Mouse (Mus musculus): ENCODE measurements at regions not wholly inside any gene's neighbourhood (a gene's known extent, or its start where the extent isn't known, plus 50 kb on each side); places are given as distances from the start of the nearest gene placed in this dataset.

- Histone ChIP-seq H3K27me3 (ENCODE audit: insufficient read depth, low read length) (no peaks in the 10 kb centered on the region), H3K36me3 (ENCODE audit: insufficient read depth, low read length) (no peaks in the 10 kb centered on the region)
- ATAC-seq (ENCODE audit: low FRiP score, low TSS enrichment), result no peak
These were observed 87.6 kb downstream of the Rpl10-ps3 start for GRCm38 (mm10) chr9:50257162-50257561.

GRCm38 (mm10) chr9:50244982-50245671, 99.6 kb downstream of the Rpl10-ps3 start:
- Histone ChIP-seq H3K4me2 (replicated peaks; ENCODE audit: low read depth, low read length) (no peak overlapping the region), H3K36me3 (ENCODE audit: insufficient read depth, low read length) (no peaks in the 10 kb centered on the region), H3K4me1 (ENCODE audit: insufficient read depth, low read length) (no peaks in the 10 kb centered on the region), H3K27me3 (ENCODE audit: insufficient read depth, low read length) (no peaks in the 10 kb centered on the region), H3K4me3 (ENCODE audit: low read length) (no peak overlapping the region), H3K27ac (ENCODE audit: low read length) (no peak overlapping the region), H3K9ac (replicated peaks; ENCODE audit: low read length) (no peak overlapping the region), H3K9me3 (ENCODE audit: low read length) (no peaks in the 10 kb centered on the region)
- 54% methylated on average over 5 of the region's 5 CpGs for WGBS
- no peak for ATAC-seq (ENCODE audit: low FRiP score, low TSS enrichment)

More at GRCm38 (mm10) chr9:50257162-50257561, 87.6 kb downstream of the Rpl10-ps3 start:
- H3K4me2 ChIP-seq (replicated peaks; ENCODE audit: low read depth, low read length), result no peak overlapping the region
- H3K4me3 ChIP-seq (ENCODE audit: low read length), result no peak overlapping the region
- no peak overlapping the region for H3K27ac ChIP-seq (ENCODE audit: low read length)
- H3K9me3 ChIP-seq (ENCODE audit: low read length), result no peaks in the 10 kb centered on the region
- WGBS, result 67% methylated on average over 3 of the region's 3 CpGs
- H3K4me1 ChIP-seq (ENCODE audit: insufficient read depth, low read length), result no peaks in the 10 kb centered on the region
- no peak overlapping the region for H3K9ac ChIP-seq (replicated peaks; ENCODE audit: low read length)

GRCm38 (mm10) chr9:50240923-50241322, 103.8 kb downstream of the Rpl10-ps3 start:
- Histone ChIP-seq H3K4me2 (replicated peaks; ENCODE audit: low read depth, low read length) (no peak overlapping the region), H3K27me3 (ENCODE audit: insufficient read depth, low read length) (no peaks in the 10 kb centered on the region), H3K9me3 (ENCODE audit: low read length) (no peaks in the 10 kb centered on the region), H3K4me1 (ENCODE audit: insufficient read depth, low read length) (no peaks in the 10 kb centered on the region), H3K27ac (ENCODE audit: low read length) (no peak overlapping the region), H3K4me3 (ENCODE audit: low read length) (no peak overlapping the region), H3K36me3 (ENCODE audit: insufficient read depth, low read length) (no peaks in the 10 kb centered on the region), H3K9ac (replicated peaks; ENCODE audit: low read length) (no peak overlapping the region)
- 52% methylated on average over 8 of the region's 8 CpGs for WGBS
- no peak for ATAC-seq (ENCODE audit: low FRiP score, low TSS enrichment)

- no peak for ATAC-seq (ENCODE audit: low FRiP score, low TSS enrichment)
- Histone ChIP-seq H3K9ac (replicated peaks; ENCODE audit: low read length) (no peak overlapping the region), H3K27ac (ENCODE audit: low read length) (no peak overlapping the region), H3K4me3 (ENCODE audit: low read length) (no peak overlapping the region), H3K4me2 (replicated peaks; ENCODE audit: low read depth, low read length) (no peak overlapping the region), H3K4me1 (ENCODE audit: insufficient read depth, low read length) (no peaks in the 10 kb centered on the region), H3K36me3 (ENCODE audit: insufficient read depth, low read length) (no peaks in the 10 kb centered on the region), H3K27me3 (ENCODE audit: insufficient read depth, low read length) (no peaks in the 10 kb centered on the region), H3K9me3 (ENCODE audit: low read length) (no peaks in the 10 kb centered on the region)
- 65% methylated on average over 1 of the region's 1 CpGs for WGBS
These were observed 108.9 kb downstream of the Rpl10-ps3 start for GRCm38 (mm10) chr9:50235908-50236307.

- Histone ChIP-seq H3K27me3 (ENCODE audit: insufficient read depth, low read length) (no peaks in the 10 kb centered on the region), H3K4me3 (ENCODE audit: low read length) (no peak overlapping the region), H3K27ac (ENCODE audit: low read length) (no peak overlapping the region), H3K36me3 (ENCODE audit: insufficient read depth, low read length) (no peaks in the 10 kb centered on the region), H3K4me2 (replicated peaks; ENCODE audit: low read depth, low read length) (no peak overlapping the region), H3K9me3 (ENCODE audit: low read length) (no peaks in the 10 kb centered on the region), H3K9ac (replicated peaks; ENCODE audit: low read length) (no peak overlapping the region), H3K4me1 (ENCODE audit: insufficient read depth, low read length) (no peaks in the 10 kb centered on the region)
- WGBS, result 89% methylated on average over 6 of the region's 6 CpGs
- no peak for ATAC-seq (ENCODE audit: low FRiP score, low TSS enrichment)
These were observed 110.1 kb downstream of the Rpl10-ps3 start for GRCm38 (mm10) chr9:50234655-50235054.

- Histone ChIP-seq H3K36me3 (ENCODE audit: insufficient read depth, low read length) (no peaks in the 10 kb centered on the region), H3K4me3 (ENCODE audit: low read length) (no peak overlapping the region), H3K9ac (replicated peaks; ENCODE audit: low read length) (no peak overlapping the region), H3K4me2 (replicated peaks; ENCODE audit: low read depth, low read length) (no peak overlapping the region), H3K4me1 (ENCODE audit: insufficient read depth, low read length) (no peaks in the 10 kb centered on the region), H3K9me3 (ENCODE audit: low read length) (no peaks in the 10 kb centered on the region), H3K27ac (ENCODE audit: low read length) (no peak overlapping the region), H3K27me3 (ENCODE audit: insufficient read depth, low read length) (no peaks in the 10 kb centered on the region)
- ATAC-seq (ENCODE audit: low FRiP score, low TSS enrichment), result no peak
- 86% methylated on average over 4 of the region's 4 CpGs for WGBS
These were observed 111.7 kb downstream of the Rpl10-ps3 start for GRCm38 (mm10) chr9:50232958-50233510.

- H3K9ac ChIP-seq (replicated peaks; ENCODE audit: low read length), result no peak overlapping the region
- no peaks in the 10 kb centered on the region for H3K27me3 ChIP-seq (ENCODE audit: insufficient read depth, low read length)
- H3K36me3 ChIP-seq (ENCODE audit: insufficient read depth, low read length), result no peaks in the 10 kb centered on the region
- no peak overlapping the region for H3K4me2 ChIP-seq (replicated peaks; ENCODE audit: low read depth, low read length)
- ATAC-seq (ENCODE audit: low FRiP score, low TSS enrichment), result no peak
- no peaks in the 10 kb centered on the region for H3K4me1 ChIP-seq (ENCODE audit: insufficient read depth, low read length)
- H3K27ac ChIP-seq (ENCODE audit: low read length), result no peak overlapping the region
- 33% methylated on average over 5 of the region's 5 CpGs for WGBS
- no peaks in the 10 kb centered on the region for H3K9me3 ChIP-seq (ENCODE audit: low read length)
- H3K4me3 ChIP-seq (ENCODE audit: low read length), result no peak overlapping the region
These were observed 134.3 kb downstream of the Rpl10-ps3 start for GRCm38 (mm10) chr9:50210481-50210880.

DNA sequence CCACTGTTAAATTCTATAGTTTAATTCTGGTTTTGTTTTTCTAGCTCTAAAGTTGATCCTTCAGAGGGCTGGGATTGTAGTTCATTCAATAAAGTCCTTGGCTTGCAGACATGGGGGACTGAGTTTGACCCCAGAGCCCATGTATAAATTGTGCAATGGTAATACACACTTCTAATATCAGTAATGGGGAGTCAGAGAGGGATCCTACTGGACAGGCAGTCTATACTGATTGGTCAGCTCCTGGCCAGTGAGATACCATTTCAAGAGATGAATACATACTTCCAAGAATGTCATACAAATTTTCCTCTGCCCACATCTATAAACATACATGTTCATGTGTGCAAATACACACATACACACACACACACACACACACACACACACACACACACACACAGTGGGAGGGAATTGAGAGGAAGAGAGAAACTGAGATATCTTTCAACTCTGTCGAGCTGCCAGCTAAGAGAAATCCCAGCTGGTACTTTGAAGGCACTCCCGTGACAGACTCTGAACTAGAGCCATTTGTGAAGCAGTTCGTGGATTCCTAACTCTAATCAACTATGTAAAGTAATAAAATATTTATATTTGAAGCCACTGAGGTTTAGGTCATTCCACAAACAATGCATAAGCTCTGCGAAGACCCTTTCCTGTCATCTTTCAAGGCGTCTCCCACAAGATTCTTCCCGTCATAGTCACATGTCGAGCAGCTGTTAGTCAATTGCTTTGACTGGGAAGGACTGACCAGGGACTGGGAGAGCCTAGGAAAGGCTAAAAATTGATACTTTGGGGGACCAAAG, 145.1 kb downstream of the Rpl10-ps3 start:
- ATAC-seq (ENCODE audit: low FRiP score, low TSS enrichment), result peak; percentile 27; the same call in 1 of the 2 replicates
- 44% methylated on average over 7 of the region's 7 CpGs for WGBS
- no peak overlapping the region for H3K4me2 ChIP-seq (replicated peaks; ENCODE audit: low read depth, low read length)

GRCm38 (mm10) chr9:50192400-50193110, 152.2 kb downstream of the Rpl10-ps3 start:
- no peaks in the 10 kb centered on the region for H3K36me3 ChIP-seq (ENCODE audit: insufficient read depth, low read length)
- no peak overlapping the region for H3K4me2 ChIP-seq (replicated peaks; ENCODE audit: low read depth, low read length)
- H3K4me1 ChIP-seq (ENCODE audit: insufficient read depth, low read length), result peaks cover 10% of the 10 kb centered on the region
- no peak overlapping the region for H3K4me3 ChIP-seq (ENCODE audit: low read length)
- no peaks in the 10 kb centered on the region for H3K27me3 ChIP-seq (ENCODE audit: insufficient read depth, low read length)
- no peak overlapping the region for H3K9ac ChIP-seq (replicated peaks; ENCODE audit: low read length)
- H3K27ac ChIP-seq (ENCODE audit: low read length), result no peak overlapping the region; the same call in 1 of the 2 replicates
- H3K9me3 ChIP-seq (ENCODE audit: low read length), result no peaks in the 10 kb centered on the region
- ATAC-seq (ENCODE audit: low FRiP score, low TSS enrichment), result peak; percentile 57; the same call in 1 of the 2 replicates
- 46% methylated on average over 5 of the region's 5 CpGs for WGBS

More for the DNA sequence above, 145.1 kb downstream of the Rpl10-ps3 start:
- Histone ChIP-seq H3K27me3 (ENCODE audit: insufficient read depth, low read length) (no peaks in the 10 kb centered on the region), H3K4me1 (ENCODE audit: insufficient read depth, low read length) (no peaks in the 10 kb centered on the region), H3K27ac (ENCODE audit: low read length) (peak overlapping the region; percentile 33; the same call in 1 of the 2 replicates), H3K4me3 (ENCODE audit: low read length) (no peak overlapping the region), H3K9ac (replicated peaks; ENCODE audit: low read length) (no peak overlapping the region), H3K36me3 (ENCODE audit: insufficient read depth, low read length) (no peaks in the 10 kb centered on the region), H3K9me3 (ENCODE audit: low read length) (no peaks in the 10 kb centered on the region)

Data from kidney, embryonic 16.5 days (tissue).